Mouse (Mus musculus) neural tube, embryonic 13.5 days (tissue): Measurements from ENCODE around the gene Ccdc122. TPM values are rescaled to one million over a fixed set of nuclear protein-coding genes. Genes with fewer than 3 reads are reported as not detected.

Source experiments
- polyA plus RNA-seq: library from polyadenylated mRNA; unstranded; fragments of >200 nt; fragmentation: Nextera tagmentation; extraction: Ambion mirVana; gene quantifications from 2 replicates; pipeline ENCODE4 v1.2.1, GENCODE M21; 2015

Gene Ccdc122
- polyA plus RNA-seq, 1 experiment from 2014 or later, result 1.2 TPM

Other genes with a start within 250 kb of the Ccdc122 start
- 3.5 and 3.6 TPM in 2 replicates for gene Lacc1, start 132 bp downstream of the Ccdc122 start, polyA plus RNA-seq
- gene Enox1, start 120.0 kb downstream of the Ccdc122 start, polyA plus RNA-seq, result 40.4 and 44.9 TPM in 2 replicates